Mouse (Mus musculus) kidney, adult 18-20 months (tissue): ENCODE data around the gene Smarcb1.

Experiments used
- DNase-seq: peaks from one replicate; pipeline ENCODE4 v3.0.0; 2021

The Smarcb1 gene

GRCm38 (mm10) chr10:75854791-75855190 lies 66.6 kb downstream of the Smarcb1 start:
- no peak for DNase-seq

- DNase-seq, result no peak
Observed at GRCm38 (mm10) chr10:75854096-75854495, 67.3 kb downstream of the Smarcb1 start.

GRCm38 (mm10) chr10:75853452-75853851 lies 68.0 kb downstream of the Smarcb1 start:
- peak; percentile 86 for DNase-seq

- DNase-seq, result no peak
Observed at GRCm38 (mm10) chr10:75852539-75853125, 68.8 kb downstream of the Smarcb1 start.

GRCm38 (mm10) chr10:75851681-75852080 lies 69.7 kb downstream of the Smarcb1 start:
- DNase-seq, result no peak

- DNase-seq, result no peak
Observed at GRCm38 (mm10) chr10:75851076-75851475, 70.3 kb downstream of the Smarcb1 start.

- no peak for DNase-seq
Observed at GRCm38 (mm10) chr10:75848382-75848781, 73.0 kb downstream of the Smarcb1 start.
